Mouse (Mus musculus): Measurements from ENCODE around the gene Grin1.

The Grin1 gene

GRCm38 (mm10) chr2:25318971-25319773 is at the start of gene Grin1:
Gene Grin1, minus strand, starts transcription at chr2:25319187.
- peak; percentile 40 to 85 for DNase-seq

- peak; percentile 92 to 93 for DNase-seq
Measured at GRCm38 (mm10) chr2:25365091-25365761, 46.2 kb upstream of the Grin1 start, which contains the start of gene Uap1l1. Gene Uap1l1, minus strand, starts transcription at chr2:25365682.

- no peak for DNase-seq
Measured at GRCm38 (mm10) chr2:25364761-25365090, 45.7 kb upstream of the Grin1 start.

GRCm38 (mm10) chr2:25364313-25364712 is 45.3 kb upstream of the Grin1 start:
- DNase-seq, result no peak

GRCm38 (mm10) chr2:25363478-25364178 is 44.6 kb upstream of the Grin1 start:
- DNase-seq, result peak; percentile 32 to 35

GRCm38 (mm10) chr2:25359848-25360247 is 40.9 kb upstream of the Grin1 start:
- no peak for DNase-seq

- peak; percentile 89 to 91 for DNase-seq
Measured at GRCm38 (mm10) chr2:25356208-25357079, 37.5 kb upstream of the Grin1 start, which contains the start of gene Dpp7. Gene Dpp7, minus strand, starts transcription at chr2:25356359.

GRCm38 (mm10) chr2:25355419-25356066 is 36.6 kb upstream of the Grin1 start:
- peak in 1 of 2 experiments; percentile 17 for DNase-seq

GRCm38 (mm10) chr2:25354211-25354610 is 35.2 kb upstream of the Grin1 start:
- no peak for DNase-seq

GRCm38 (mm10) chr2:25350701-25351100 is 31.7 kb upstream of the Grin1 start:
- no peak for DNase-seq

- no peak for DNase-seq
Measured at GRCm38 (mm10) chr2:25349499-25349898, 30.5 kb upstream of the Grin1 start.

GRCm38 (mm10) chr2:25348162-25348561 is 29.2 kb upstream of the Grin1 start:
- peak in 1 of 2 experiments; percentile 22 for DNase-seq

- DNase-seq, result no peak
Measured at GRCm38 (mm10) chr2:25338303-25338702, 19.3 kb upstream of the Grin1 start.

- DNase-seq, result no peak
Measured at GRCm38 (mm10) chr2:25333569-25333968, 14.6 kb upstream of the Grin1 start.

- peak; percentile 99 to 100 for DNase-seq
Measured at GRCm38 (mm10) chr2:25332286-25333160, 13.5 kb upstream of the Grin1 start, which contains the start of gene Man1b1. Gene Man1b1, plus strand, starts transcription at chr2:25332338.

GRCm38 (mm10) chr2:25331470-25331869 is 12.5 kb upstream of the Grin1 start:
- DNase-seq, result no peak

GRCm38 (mm10) chr2:25328440-25328839 is 9.5 kb upstream of the Grin1 start:
- DNase-seq, result peak; percentile 47 to 73

- peak; percentile 29 to 74 for DNase-seq
Measured at GRCm38 (mm10) chr2:25326036-25326435, 7.0 kb upstream of the Grin1 start.

GRCm38 (mm10) chr2:25320084-25320483 is 1.1 kb upstream of the Grin1 start:
- no peak for DNase-seq

GRCm38 (mm10) chr2:25318119-25318966 is 644 bp downstream of the Grin1 start:
- DNase-seq, result no peak

All from kidney, postnatal 36 days (tissue).